Mouse (Mus musculus): ENCODE data around the gene Il17c. TPM values are rescaled to one million over a fixed set of nuclear protein-coding genes. Genes with fewer than 3 reads are reported as not detected.
A peak's percentile ranks its signal among the peaks of the same experiment; 100 is the strongest.

The Il17c gene
- polyA plus RNA-seq (2014; fragmentation: Nextera tagmentation; extraction: Ambion mirVana), result 0.27 TPM in 1 of 2 replicates, not detected in the other

- peaks cover 32% of the 10 kb centered on the region for H3K36me3 ChIP-seq (ENCODE audit: insufficient read depth)
- H3K4me1 ChIP-seq (ENCODE audit: insufficient read depth), result no peaks in the 10 kb centered on the region
- TF ChIP-seq CTCF (IDR thresholded peaks at IDR 0.05; ENCODE audit: low read depth), result no peak
- no peaks in the 10 kb centered on the region for H3K27me3 ChIP-seq (ENCODE audit: insufficient read depth, low read length)
- H3K27ac ChIP-seq (ENCODE audit: low read depth), result no peak within 1 kb of the TSS
- H3K9me3 ChIP-seq (ENCODE audit: low read depth, low read length), result no peaks in the 10 kb centered on the region
- DNase-seq, result no peak
- H3K4me2 ChIP-seq, result no peak within 1 kb of the TSS
- WGBS, result 77% methylated on average over 14 of the region's 14 CpGs
- no peak within 1 kb of the TSS for H3K4me3 ChIP-seq (ENCODE audit: low read depth, low read length)
- ATAC-seq (ENCODE audit: insufficient read depth), result no peak
- no peak within 1 kb of the TSS for H3K9ac ChIP-seq
Measured at GRCm38 (mm10) chr8:122421376-122422070, at the start of gene Il17c. Gene Il17c (plus strand): TSS chr8:122422020.

GRCm38 (mm10) chr8:122375320-122375719 lies 46.5 kb upstream of the Il17c start:
- Histone ChIP-seq H3K4me2 (peak overlapping the region; percentile 79; the same call in 1 of the 2 replicates), H3K27me3 (ENCODE audit: insufficient read depth, low read length) (no peaks in the 10 kb centered on the region), H3K4me3 (ENCODE audit: low read depth, low read length) (no peak overlapping the region), H3K9ac (no peak overlapping the region), H3K4me1 (ENCODE audit: insufficient read depth) (0 out of 2 replicates have a peak, but pooled peaks cover 10% of the 10 kb centered on the region), H3K36me3 (ENCODE audit: insufficient read depth) (peaks cover 10% of the 10 kb centered on the region; the same call in 1 of the 2 replicates), H3K27ac (ENCODE audit: low read depth) (no peak overlapping the region), H3K9me3 (ENCODE audit: low read depth, low read length) (no peaks in the 10 kb centered on the region)
- WGBS, result 92% methylated on average over 7 of the region's 7 CpGs
- TF ChIP-seq CTCF (IDR thresholded peaks at IDR 0.05; ENCODE audit: low read depth), result no peak
- no peak for DNase-seq
- ATAC-seq (ENCODE audit: insufficient read depth), result no peak

GRCm38 (mm10) chr8:122375751-122376364 lies 46.0 kb upstream of the Il17c start:
- 0 out of 2 replicates have a peak overlapping the region, but pooled peaks have one; percentile 19 for H3K27ac ChIP-seq (ENCODE audit: low read depth)

GRCm38 (mm10) chr8:122376365-122377231 lies 45.2 kb upstream of the Il17c start, which contains the start of gene Zc3h18:
Gene Zc3h18 (plus strand): TSS chr8:122376609.
- TF ChIP-seq CTCF (IDR thresholded peaks at IDR 0.05; ENCODE audit: low read depth), result peak; percentile 63
- H3K4me3 ChIP-seq (ENCODE audit: low read depth, low read length), result peak within 1 kb of the TSS; percentile 86
- peaks cover 19% of the 10 kb centered on the region; the same call in 1 of the 2 replicates for H3K36me3 ChIP-seq (ENCODE audit: insufficient read depth)
- DNase-seq (peak; percentile 100), ATAC-seq (ENCODE audit: insufficient read depth) (peak; percentile 93)
- H3K27ac ChIP-seq (ENCODE audit: low read depth), result peak within 1 kb of the TSS; percentile 94
- H3K4me2 ChIP-seq, result peak within 1 kb of the TSS; percentile 79
- H3K27me3 ChIP-seq (ENCODE audit: insufficient read depth, low read length), result no peaks in the 10 kb centered on the region
- peak within 1 kb of the TSS; percentile 88 for H3K9ac ChIP-seq
- no peaks in the 10 kb centered on the region for H3K9me3 ChIP-seq (ENCODE audit: low read depth, low read length)
- H3K4me1 ChIP-seq (ENCODE audit: insufficient read depth), result 0 out of 2 replicates have a peak, but pooled peaks cover 10% of the 10 kb centered on the region
- under 1% methylated on average over 107 of the region's 107 CpGs for WGBS

More at GRCm38 (mm10) chr8:122375751-122376364, 46.0 kb upstream of the Il17c start:
- peak overlapping the region; percentile 88; the same call in 1 of the 2 replicates for H3K9ac ChIP-seq
- peak overlapping the region; percentile 79 for H3K4me2 ChIP-seq
- peaks cover 15% of the 10 kb centered on the region; the same call in 1 of the 2 replicates for H3K36me3 ChIP-seq (ENCODE audit: insufficient read depth)
- DNase-seq (no peak), ATAC-seq (ENCODE audit: insufficient read depth) (peak; percentile 25)
- H3K27me3 ChIP-seq (ENCODE audit: insufficient read depth, low read length), result no peaks in the 10 kb centered on the region
- no peak for TF ChIP-seq CTCF (IDR thresholded peaks at IDR 0.05; ENCODE audit: low read depth)
- 26% methylated on average over 13 of the region's 13 CpGs for WGBS
- 0 out of 2 replicates have a peak, but pooled peaks cover 10% of the 10 kb centered on the region for H3K4me1 ChIP-seq (ENCODE audit: insufficient read depth)
- H3K9me3 ChIP-seq (ENCODE audit: low read depth, low read length), result no peaks in the 10 kb centered on the region
- peak overlapping the region; percentile 86 for H3K4me3 ChIP-seq (ENCODE audit: low read depth, low read length)

GRCm38 (mm10) chr8:122383039-122383438 lies 38.8 kb upstream of the Il17c start:
- H3K4me3 ChIP-seq (ENCODE audit: low read depth, low read length), result no peak overlapping the region
- no peak overlapping the region for H3K27ac ChIP-seq (ENCODE audit: low read depth)
- H3K9me3 ChIP-seq (ENCODE audit: low read depth, low read length), result no peaks in the 10 kb centered on the region
- 65% methylated on average over 4 of the region's 4 CpGs for WGBS
- no peak for DNase-seq
- H3K4me1 ChIP-seq (ENCODE audit: insufficient read depth), result 0 out of 2 replicates have a peak, but pooled peaks cover 3% of the 10 kb centered on the region
- H3K9ac ChIP-seq, result no peak overlapping the region
- no peak for TF ChIP-seq CTCF (IDR thresholded peaks at IDR 0.05; ENCODE audit: low read depth)
- no peak overlapping the region for H3K4me2 ChIP-seq
- peaks cover 70% of the 10 kb centered on the region for H3K36me3 ChIP-seq (ENCODE audit: insufficient read depth)
- H3K27me3 ChIP-seq (ENCODE audit: insufficient read depth, low read length), result no peaks in the 10 kb centered on the region
- ATAC-seq (ENCODE audit: insufficient read depth), result no peak

- 0 out of 2 replicates have a peak, but pooled peaks have one; percentile 5 for TF ChIP-seq CTCF (IDR thresholded peaks at IDR 0.05; ENCODE audit: low read depth)
Measured at GRCm38 (mm10) chr8:122389357-122389756, 32.5 kb upstream of the Il17c start.

More at GRCm38 (mm10) chr8:122389357-122389756, 32.5 kb upstream of the Il17c start:
- H3K27me3 ChIP-seq (ENCODE audit: insufficient read depth, low read length), result no peaks in the 10 kb centered on the region
- H3K4me1 ChIP-seq (ENCODE audit: insufficient read depth), result no peaks in the 10 kb centered on the region
- no peak overlapping the region for H3K4me3 ChIP-seq (ENCODE audit: low read depth, low read length)
- no peaks in the 10 kb centered on the region for H3K9me3 ChIP-seq (ENCODE audit: low read depth, low read length)
- DNase-seq (peak; percentile 7), ATAC-seq (ENCODE audit: insufficient read depth) (no peak)
- no peak overlapping the region for H3K9ac ChIP-seq
- H3K4me2 ChIP-seq, result no peak overlapping the region
- no peak overlapping the region for H3K27ac ChIP-seq (ENCODE audit: low read depth)
- 85% methylated on average over 3 of the region's 3 CpGs for WGBS
- peaks cover 95% of the 10 kb centered on the region for H3K36me3 ChIP-seq (ENCODE audit: insufficient read depth)
